Mouse (Mus musculus): Measurements from ENCODE around the gene Ythdf1. TPM values are rescaled to one million over a fixed set of nuclear protein-coding genes. Genes with fewer than 3 reads are reported as not detected.
A peak's percentile ranks its signal among the peaks of the same experiment; 100 is the strongest.

Gene Ythdf1
- polyA plus RNA-seq (2012; rRNA removed), result 76.7 and 78.3 TPM in 2 replicates

DNA sequence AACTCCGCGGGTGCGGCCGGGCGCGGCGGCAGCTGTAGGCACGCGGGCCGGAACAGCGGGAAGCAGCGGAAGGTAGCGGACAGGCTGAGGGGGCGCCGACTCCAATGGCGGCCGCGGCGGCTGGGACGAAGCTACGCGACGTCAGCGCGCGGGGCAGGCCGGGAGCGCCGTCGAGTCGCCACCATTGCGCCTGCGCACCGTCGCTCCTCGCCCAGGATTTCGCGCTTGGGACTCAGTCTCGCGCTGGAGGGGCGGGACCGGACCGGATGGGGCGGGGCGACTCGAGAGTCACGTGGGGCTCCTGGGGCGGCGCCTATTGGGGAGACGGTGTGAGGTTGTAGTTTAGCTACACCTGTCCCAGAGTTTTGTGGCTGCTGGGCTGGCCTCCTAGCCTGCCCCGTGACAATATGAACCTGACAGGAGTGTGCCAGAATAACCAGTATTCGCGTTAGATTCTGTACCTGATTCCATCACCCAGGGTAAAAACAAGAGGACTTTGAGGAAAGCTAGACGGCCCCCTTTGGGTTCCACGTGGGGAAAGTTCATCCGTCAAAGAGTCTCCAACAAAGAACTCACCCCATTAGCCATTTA, at the start of gene Ythdf1:
Ythdf1 (minus strand) TSS at position 140 of the 591 bp plus-strand sequence.
- Histone ChIP-seq H3K27me3 (ENCODE audit: control insufficient read depth, insufficient read depth, low read length) (no peaks in the 10 kb centered on the region), H3K36me3 (ENCODE audit: control insufficient read depth, insufficient read depth, low read length) (peaks cover 17% of the 10 kb centered on the region), H3K4me1 (replicated peaks; ENCODE audit: control insufficient read depth, insufficient read depth, low read length) (peaks cover 5% of the 10 kb centered on the region), H3K27ac (ENCODE audit: control insufficient read depth, insufficient read depth, low read length) (peak within 1 kb of the TSS; percentile 47; the same call in 1 of the 2 replicates), H3K4me3 (ENCODE audit: control insufficient read depth, insufficient read depth, low read length) (peak within 1 kb of the TSS; percentile 93)
- DNase-seq, result peak; percentile 99
- WGBS, result under 1% methylated on average over 56 of the region's 56 CpGs
- TF ChIP-seq POLR2A (IDR thresholded peaks at IDR 0.05; ENCODE audit: control insufficient read depth, extremely low read depth, insufficient read depth, low read length, poor library complexity) (peak; percentile 66), CTCF (IDR thresholded peaks at IDR 0.05; ENCODE audit: borderline replicate concordance, control insufficient read depth, extremely low read depth, insufficient read depth, low read length, poor library complexity) (no peak)

DNA sequence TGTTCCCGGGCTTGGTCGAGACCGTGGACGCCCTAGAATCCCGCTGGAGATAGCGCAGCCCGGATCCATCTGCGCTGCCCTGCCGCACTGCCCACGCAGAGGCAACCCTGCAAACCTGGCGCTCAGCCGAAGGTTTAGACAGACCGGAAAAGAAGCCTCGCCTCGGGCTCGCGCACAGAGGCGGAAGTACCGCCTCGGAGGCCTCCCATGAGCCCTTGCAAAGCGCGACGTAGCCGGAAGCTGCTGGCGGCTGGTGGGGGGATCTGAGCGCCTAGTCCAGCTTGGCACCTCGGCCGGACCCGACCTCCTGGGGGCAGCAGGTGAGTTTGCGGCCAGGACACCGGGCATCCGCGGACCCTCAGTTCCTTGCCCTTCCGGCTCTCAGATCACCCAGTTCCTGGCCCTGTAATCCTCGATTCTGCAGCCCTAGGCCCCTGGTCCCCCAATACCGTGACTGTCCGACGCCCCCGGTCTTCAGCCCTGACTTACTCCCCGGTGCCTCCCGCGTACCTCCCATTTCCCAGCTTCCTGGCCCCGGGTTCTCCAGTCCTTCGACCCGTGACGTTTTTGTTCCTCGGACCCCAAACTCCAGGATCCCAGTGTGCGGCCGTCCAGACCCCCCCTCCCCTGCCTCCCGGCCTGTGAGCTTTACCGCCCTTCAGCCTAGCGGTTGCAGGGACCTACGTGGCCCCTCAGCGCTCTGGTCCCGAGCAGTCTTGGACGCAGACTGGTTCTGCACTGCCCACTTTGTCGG, 46.4 kb upstream of the Ythdf1 start, which contains the start of gene Arfgap1:
Arfgap1 (plus strand) TSS at position 216 of the 754 bp plus-strand sequence.
- Histone ChIP-seq H3K27me3 (ENCODE audit: control insufficient read depth, insufficient read depth, low read length) (no peaks in the 10 kb centered on the region), H3K36me3 (ENCODE audit: control insufficient read depth, insufficient read depth, low read length) (peaks cover 10% of the 10 kb centered on the region), H3K4me1 (replicated peaks; ENCODE audit: control insufficient read depth, insufficient read depth, low read length) (peaks cover 7% of the 10 kb centered on the region), H3K27ac (ENCODE audit: control insufficient read depth, insufficient read depth, low read length) (peak within 1 kb of the TSS; percentile 64), H3K4me3 (ENCODE audit: control insufficient read depth, insufficient read depth, low read length) (peak within 1 kb of the TSS; percentile 91)
- WGBS, result under 1% methylated on average over 57 of the region's 57 CpGs
- DNase-seq, result peak; percentile 90
- TF ChIP-seq POLR2A (IDR thresholded peaks at IDR 0.05; ENCODE audit: control insufficient read depth, extremely low read depth, insufficient read depth, low read length, poor library complexity) (peak; percentile 90), CTCF (IDR thresholded peaks at IDR 0.05; ENCODE audit: borderline replicate concordance, control insufficient read depth, extremely low read depth, insufficient read depth, low read length, poor library complexity) (no peak; the same call in 1 of the 2 replicates)

DNA sequence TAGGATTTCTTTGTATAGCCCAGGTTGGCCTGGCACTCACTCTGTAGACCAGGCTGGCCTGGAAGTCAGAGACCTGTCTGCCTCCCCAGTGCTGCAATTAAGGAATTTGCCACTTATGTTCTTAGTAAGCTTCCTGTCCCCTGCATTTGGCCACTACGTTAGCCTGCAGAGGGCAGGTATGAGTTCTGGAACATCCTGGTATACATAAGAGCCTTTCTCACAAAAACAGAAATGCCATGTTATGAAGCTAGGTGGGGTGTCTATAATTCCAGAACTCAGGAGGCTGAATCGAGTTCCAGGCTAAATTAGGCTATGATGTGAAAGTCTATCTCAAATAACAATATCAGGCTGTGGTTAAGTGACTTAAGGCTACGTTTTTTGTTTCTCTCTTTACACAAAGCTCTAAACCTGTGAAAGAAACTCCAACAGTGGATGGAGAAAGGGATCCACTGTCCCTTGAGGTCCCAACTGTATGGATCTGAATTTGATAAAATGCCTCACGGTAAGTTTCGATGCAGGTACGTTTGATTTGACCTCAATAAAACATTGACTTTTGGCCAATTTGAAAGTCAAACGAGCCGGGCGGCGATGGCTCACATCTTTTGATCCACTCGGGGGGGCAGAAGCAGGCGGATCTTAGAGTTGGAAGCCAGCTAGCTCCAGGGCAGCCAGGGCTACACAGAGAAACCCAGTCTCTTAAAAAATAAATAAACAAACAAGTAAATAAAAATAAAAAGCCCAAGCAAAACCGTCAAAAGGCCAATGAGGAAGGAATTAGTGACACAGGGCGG, 45.5 kb upstream of the Ythdf1 start:
- Histone ChIP-seq H3K36me3 (ENCODE audit: control insufficient read depth, insufficient read depth, low read length) (peaks cover 1% of the 10 kb centered on the region; the same call in 1 of the 2 replicates), H3K27me3 (ENCODE audit: control insufficient read depth, insufficient read depth, low read length) (no peaks in the 10 kb centered on the region), H3K27ac (ENCODE audit: control insufficient read depth, insufficient read depth, low read length) (peak overlapping the region; percentile 64), H3K4me1 (replicated peaks; ENCODE audit: control insufficient read depth, insufficient read depth, low read length) (peaks cover 7% of the 10 kb centered on the region), H3K4me3 (ENCODE audit: control insufficient read depth, insufficient read depth, low read length) (peak overlapping the region; percentile 91)
- DNase-seq, result peak; percentile 16
- WGBS, result 3% methylated on average over 14 of the region's 14 CpGs
- TF ChIP-seq POLR2A (IDR thresholded peaks at IDR 0.05; ENCODE audit: control insufficient read depth, extremely low read depth, insufficient read depth, low read length, poor library complexity) (no peak), CTCF (IDR thresholded peaks at IDR 0.05; ENCODE audit: borderline replicate concordance, control insufficient read depth, extremely low read depth, insufficient read depth, low read length, poor library complexity) (no peak)

DNA sequence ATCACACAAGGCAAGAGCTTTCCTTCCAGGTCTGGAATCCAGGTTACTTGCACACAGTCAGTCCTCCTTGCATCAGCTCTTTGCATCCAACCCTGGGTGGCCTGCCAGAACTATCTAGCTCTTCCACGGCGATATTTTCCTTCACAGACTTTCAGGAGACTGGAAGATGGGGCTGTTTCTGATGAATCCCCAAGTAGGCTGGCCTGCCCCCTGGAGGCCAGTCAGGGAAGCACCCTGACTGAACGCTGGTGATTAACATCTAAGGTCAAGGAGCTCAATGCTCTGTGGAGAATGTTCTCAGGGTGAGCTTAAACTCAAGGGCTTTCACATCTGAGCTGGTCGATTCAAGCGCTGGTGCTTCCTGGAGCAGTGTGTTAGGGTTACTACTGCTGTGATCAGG, 43.2 kb upstream of the Ythdf1 start:
- no peaks in the 10 kb centered on the region for H3K27me3 ChIP-seq (ENCODE audit: control insufficient read depth, insufficient read depth, low read length)
- no peak overlapping the region for H3K4me3 ChIP-seq (ENCODE audit: control insufficient read depth, insufficient read depth, low read length)
- peaks cover 6% of the 10 kb centered on the region for H3K4me1 ChIP-seq (replicated peaks; ENCODE audit: control insufficient read depth, insufficient read depth, low read length)
- DNase-seq, result peak; percentile 68
- 8% methylated on average over 5 of the region's 5 CpGs for WGBS
- no peak overlapping the region for H3K27ac ChIP-seq (ENCODE audit: control insufficient read depth, insufficient read depth, low read length)
- peak; percentile 89; the same call in 1 of the 2 replicates for TF ChIP-seq CTCF (IDR thresholded peaks at IDR 0.05; ENCODE audit: borderline replicate concordance, control insufficient read depth, extremely low read depth, insufficient read depth, low read length, poor library complexity)
- no peak for TF ChIP-seq POLR2A (IDR thresholded peaks at IDR 0.05; ENCODE audit: control insufficient read depth, extremely low read depth, insufficient read depth, low read length, poor library complexity)
- H3K36me3 ChIP-seq (ENCODE audit: control insufficient read depth, insufficient read depth, low read length), result no peaks in the 10 kb centered on the region

DNA sequence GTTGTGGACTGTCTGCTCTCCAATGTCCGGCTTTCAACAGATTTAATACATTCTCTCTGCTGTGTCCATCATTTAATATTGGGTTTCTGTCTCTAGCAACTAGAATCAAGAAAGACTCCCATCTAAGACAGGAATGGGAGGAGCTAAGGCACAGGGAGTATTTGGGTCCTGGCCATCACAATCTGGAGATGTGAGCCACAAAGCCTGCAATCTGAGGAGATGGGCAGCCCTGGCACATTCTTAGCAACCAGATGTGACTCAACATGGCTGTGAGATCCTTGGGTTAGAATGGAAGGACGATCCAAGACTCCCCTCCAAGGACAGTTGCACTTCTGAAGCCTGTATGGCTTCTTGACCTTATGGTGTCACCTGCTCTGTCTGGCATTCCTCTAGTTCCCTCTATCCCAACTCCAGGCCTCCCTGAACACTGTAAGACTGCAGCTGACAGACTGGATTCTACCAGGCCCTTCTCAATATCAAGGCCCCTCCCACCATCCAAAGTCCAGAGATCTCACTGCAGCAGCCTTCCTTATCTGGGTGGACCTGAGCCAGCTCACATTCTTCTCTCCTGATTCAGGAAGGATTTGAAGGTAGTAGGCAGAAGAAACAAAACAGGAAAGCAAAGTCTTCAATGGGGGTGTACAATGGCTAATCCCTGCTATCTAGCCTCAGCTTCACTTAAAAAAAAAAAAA, 42.0 kb upstream of the Ythdf1 start:
- no peak for DNase-seq
- no peak overlapping the region for H3K27ac ChIP-seq (ENCODE audit: control insufficient read depth, insufficient read depth, low read length)
- TF ChIP-seq CTCF (IDR thresholded peaks at IDR 0.05; ENCODE audit: borderline replicate concordance, control insufficient read depth, extremely low read depth, insufficient read depth, low read length, poor library complexity), result no peak
- no peak for TF ChIP-seq POLR2A (IDR thresholded peaks at IDR 0.05; ENCODE audit: control insufficient read depth, extremely low read depth, insufficient read depth, low read length, poor library complexity)
- WGBS, result 86% methylated on average over 2 of the region's 2 CpGs
- H3K27me3 ChIP-seq (ENCODE audit: control insufficient read depth, insufficient read depth, low read length), result no peaks in the 10 kb centered on the region
- no peak overlapping the region for H3K4me3 ChIP-seq (ENCODE audit: control insufficient read depth, insufficient read depth, low read length)
- H3K4me1 ChIP-seq (replicated peaks; ENCODE audit: control insufficient read depth, insufficient read depth, low read length), result peaks cover 2% of the 10 kb centered on the region
- H3K36me3 ChIP-seq (ENCODE audit: control insufficient read depth, insufficient read depth, low read length), result no peaks in the 10 kb centered on the region
